Mouse (Mus musculus): ENCODE data around the gene Tmem208. TPM values are rescaled to one million over a fixed set of nuclear protein-coding genes. Genes with fewer than 3 reads are reported as not detected.

Gene Tmem208
- polyA plus RNA-seq, 1 experiment from 2014 or later: 99.0 TPM

DNA sequence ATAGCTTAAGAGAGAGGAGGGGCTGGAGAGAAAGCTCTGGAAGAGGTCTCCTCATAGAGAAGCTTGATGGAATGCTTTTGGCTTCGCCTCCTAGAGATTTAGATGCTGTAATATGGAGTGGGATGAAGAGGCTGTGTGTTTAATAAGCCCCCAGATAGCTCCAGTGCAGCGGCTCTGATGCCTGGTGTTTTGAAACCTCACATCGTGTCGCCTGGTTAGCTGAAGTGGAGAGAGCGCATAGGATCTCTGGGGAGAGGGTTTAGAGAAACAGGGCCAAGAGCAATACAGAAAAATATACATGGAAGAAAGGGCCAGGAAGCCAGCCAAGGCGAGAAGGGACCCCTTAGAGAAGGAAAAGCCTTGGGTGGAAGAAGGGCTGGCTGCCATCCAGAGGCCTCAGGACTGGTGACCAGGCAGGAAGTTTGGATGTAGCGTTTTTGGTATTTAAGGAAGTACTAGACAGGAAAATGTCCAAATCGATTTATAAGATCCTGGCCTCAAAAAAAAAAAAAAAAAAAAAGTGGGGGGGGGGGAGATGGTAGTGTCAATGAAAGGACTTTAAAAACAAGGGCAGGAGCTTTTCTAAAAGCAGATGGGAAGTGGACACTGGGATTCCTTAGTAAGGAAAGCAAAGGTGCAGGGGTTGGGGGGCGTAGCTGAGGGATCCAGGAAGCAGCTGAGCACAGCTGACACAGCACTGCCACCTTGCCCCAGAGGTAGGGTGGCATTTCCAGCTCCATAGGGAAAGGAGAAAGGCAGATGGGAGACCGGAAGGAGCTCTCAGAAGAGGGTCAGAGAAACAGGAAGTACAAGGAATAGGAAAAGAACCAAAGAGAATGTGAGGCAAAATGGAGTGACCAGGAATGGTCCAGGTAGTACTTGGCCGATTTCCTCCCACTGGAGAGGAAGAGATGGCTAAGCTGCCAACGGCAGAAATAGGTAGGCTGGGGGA is 35.9 kb downstream of the Tmem208 start:
- Histone ChIP-seq H3K9me3 (ENCODE audit: control insufficient read depth, low read length) (no peaks in the 10 kb centered on the region), H3K4me1 (ENCODE audit: control insufficient read depth, insufficient read depth, low read length) (peaks cover 2% of the 10 kb centered on the region; the same call in 1 of the 2 replicates), H3K4me3 (ENCODE audit: low read depth, low read length) (no peak overlapping the region), H3K27me3 (ENCODE audit: control insufficient read depth, insufficient read depth, low read length) (no peaks in the 10 kb centered on the region), H3K27ac (replicated peaks; ENCODE audit: low read depth, low read length) (no peak overlapping the region), H3K4me2 (ENCODE audit: low read depth, severe bottlenecking) (no peak overlapping the region), H3K9ac (ENCODE audit: low read length) (no peak overlapping the region), H3K36me3 (ENCODE audit: control insufficient read depth, insufficient read depth, low read length) (0 out of 2 replicates have a peak, but pooled peaks cover 3% of the 10 kb centered on the region)
- DNase-seq (ENCODE audit: low spot score) (no peak), ATAC-seq (ENCODE audit: insufficient number of reproducible peaks, low FRiP score, low TSS enrichment, low read depth) (no peak)
- WGBS: 88% methylated on average over 12 of the region's 12 CpGs

DNA sequence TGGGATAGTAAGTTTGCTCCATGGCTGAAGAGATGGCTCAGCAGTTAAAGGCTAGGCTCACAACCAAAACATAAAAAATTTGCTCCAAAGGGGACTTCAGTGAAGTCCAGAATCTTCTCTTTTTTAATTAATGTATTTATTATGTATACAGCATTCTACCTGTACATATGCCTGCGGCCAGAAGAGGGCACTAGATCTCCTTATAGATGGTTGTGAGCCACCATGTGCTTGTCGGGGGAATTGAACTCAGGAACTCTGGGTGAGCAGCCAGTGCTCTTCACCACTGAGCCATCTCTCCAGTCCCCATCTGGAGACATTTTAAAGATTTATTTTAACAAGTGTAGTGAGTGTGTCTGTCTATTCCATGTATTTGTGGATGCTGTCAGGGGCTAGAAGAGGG is 41.0 kb downstream of the Tmem208 start:
- H3K4me3 ChIP-seq (ENCODE audit: low read depth, low read length): no peak overlapping the region
- no peak overlapping the region for H3K4me2 ChIP-seq (ENCODE audit: low read depth, severe bottlenecking)
- DNase-seq (ENCODE audit: low spot score): no peak
- no peak overlapping the region for H3K27ac ChIP-seq (replicated peaks; ENCODE audit: low read depth, low read length)
- H3K9ac ChIP-seq (ENCODE audit: low read length): no peak overlapping the region
- no peaks in the 10 kb centered on the region for H3K4me1 ChIP-seq (ENCODE audit: control insufficient read depth, insufficient read depth, low read length)
- 0 out of 2 replicates have a peak, but pooled peaks cover 3% of the 10 kb centered on the region for H3K36me3 ChIP-seq (ENCODE audit: control insufficient read depth, insufficient read depth, low read length)
- WGBS: 58% methylated on average over 2 of the region's 2 CpGs
- H3K27me3 ChIP-seq (ENCODE audit: control insufficient read depth, insufficient read depth, low read length): no peaks in the 10 kb centered on the region
- no peaks in the 10 kb centered on the region for H3K9me3 ChIP-seq (ENCODE audit: control insufficient read depth, low read length)
- ATAC-seq (ENCODE audit: insufficient number of reproducible peaks, low FRiP score, low TSS enrichment, low read depth): no peak

DNA sequence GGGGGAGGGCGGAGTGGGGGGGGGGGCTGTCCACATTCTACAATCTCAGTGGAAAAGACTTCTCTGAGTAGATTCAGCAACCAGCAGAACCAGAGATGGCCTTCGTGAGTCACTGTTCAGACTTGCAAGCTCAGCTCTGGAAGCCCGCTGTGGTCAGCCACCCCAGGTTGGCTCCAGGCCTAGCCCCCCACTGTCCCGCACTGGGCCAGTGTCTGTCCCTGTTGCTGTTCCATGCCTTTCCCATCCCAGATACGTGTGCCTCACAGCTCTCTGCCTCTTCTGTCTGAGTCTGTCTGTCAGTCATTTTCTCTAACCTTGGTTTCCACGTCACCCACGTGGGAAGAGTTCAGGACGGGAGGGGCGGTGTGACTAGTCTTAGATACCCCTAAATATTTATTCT is 46.3 kb downstream of the Tmem208 start:
- no peak overlapping the region for H3K9ac ChIP-seq (ENCODE audit: low read length)

DNA sequence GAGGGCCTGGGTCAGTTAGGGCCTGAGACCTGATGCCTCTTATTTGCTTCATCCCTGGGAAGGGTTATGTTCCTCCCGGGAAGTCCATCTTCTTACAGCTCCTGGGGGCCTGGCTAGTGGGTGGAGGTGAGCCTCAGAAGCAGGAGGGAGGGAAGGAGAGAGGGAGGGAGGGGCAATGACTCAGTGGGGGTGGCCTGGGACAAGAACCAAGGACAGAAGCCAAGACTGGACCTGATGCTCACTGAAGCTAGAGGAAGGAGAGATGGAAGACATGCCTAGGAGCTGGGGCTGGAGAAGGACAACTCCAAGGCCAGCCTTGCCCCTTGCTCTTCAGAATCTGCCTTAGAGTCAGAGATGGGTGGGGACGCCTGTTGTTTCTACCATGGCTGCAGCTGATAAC is 46.9 kb downstream of the Tmem208 start, which contains the start of gene Plekhg4:
TSS of gene Plekhg4 (plus strand) at position 243 of the 400 bp plus-strand sequence.
- 56% methylated on average over 2 of the region's 2 CpGs for WGBS
- no peak for DNase-seq (ENCODE audit: low spot score)
- H3K4me3 ChIP-seq (ENCODE audit: low read depth, low read length): no peak within 1 kb of the TSS

More for the DNA sequence above, 46.3 kb downstream of the Tmem208 start:
- DNase-seq (ENCODE audit: low spot score): no peak
- no peak overlapping the region for H3K4me3 ChIP-seq (ENCODE audit: low read depth, low read length)
- WGBS: 80% methylated on average over 9 of the region's 9 CpGs
- H3K4me2 ChIP-seq (ENCODE audit: low read depth, severe bottlenecking): no peak overlapping the region
- H3K4me1 ChIP-seq (ENCODE audit: control insufficient read depth, insufficient read depth, low read length): 0 out of 2 replicates have a peak, but pooled peaks cover 4% of the 10 kb centered on the region
- H3K27ac ChIP-seq (replicated peaks; ENCODE audit: low read depth, low read length): no peak overlapping the region
- no peaks in the 10 kb centered on the region for H3K9me3 ChIP-seq (ENCODE audit: control insufficient read depth, low read length)
- ATAC-seq (ENCODE audit: insufficient number of reproducible peaks, low FRiP score, low TSS enrichment, low read depth): no peak
- H3K36me3 ChIP-seq (ENCODE audit: control insufficient read depth, insufficient read depth, low read length): no peaks in the 10 kb centered on the region
- no peaks in the 10 kb centered on the region for H3K27me3 ChIP-seq (ENCODE audit: control insufficient read depth, insufficient read depth, low read length)

DNA sequence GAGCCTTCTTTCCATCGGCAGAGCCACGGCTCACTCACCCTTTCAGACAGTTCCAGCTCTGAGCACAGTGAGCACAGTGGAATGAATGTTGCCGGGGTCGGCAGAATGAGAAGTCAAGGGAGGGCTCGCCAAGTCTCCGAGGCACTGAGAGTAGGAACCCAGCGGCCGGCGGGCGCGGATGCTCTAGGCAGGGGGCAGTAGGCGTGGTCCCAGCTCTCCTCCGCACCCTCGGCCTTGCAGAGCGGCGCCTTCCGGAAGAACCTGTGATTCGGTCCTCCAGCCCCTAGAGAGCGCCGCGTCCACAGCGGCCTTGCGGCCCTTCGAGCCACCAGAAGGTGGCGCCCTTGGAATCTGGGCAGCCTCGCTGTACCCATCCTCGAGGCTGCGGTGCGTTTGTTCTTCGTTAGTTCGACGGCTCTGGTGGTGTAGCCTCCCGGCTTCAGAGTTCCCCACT is 48.4 kb downstream of the Tmem208 start:
- H3K27ac ChIP-seq (replicated peaks; ENCODE audit: low read depth, low read length): no peak overlapping the region
- H3K9me3 ChIP-seq (ENCODE audit: control insufficient read depth, low read length): no peaks in the 10 kb centered on the region
- H3K36me3 ChIP-seq (ENCODE audit: control insufficient read depth, insufficient read depth, low read length): no peaks in the 10 kb centered on the region
- H3K4me1 ChIP-seq (ENCODE audit: control insufficient read depth, insufficient read depth, low read length): 0 out of 2 replicates have a peak, but pooled peaks cover 4% of the 10 kb centered on the region
- DNase-seq (ENCODE audit: low spot score): peak; percentile 71
- no peaks in the 10 kb centered on the region for H3K27me3 ChIP-seq (ENCODE audit: control insufficient read depth, insufficient read depth, low read length)
- peak overlapping the region; percentile 36 for H3K4me2 ChIP-seq (ENCODE audit: low read depth, severe bottlenecking)
- 0 out of 2 replicates have a peak, but pooled peaks have one; percentile 27 for ATAC-seq (ENCODE audit: insufficient number of reproducible peaks, low FRiP score, low TSS enrichment, low read depth)
- H3K4me3 ChIP-seq (ENCODE audit: low read depth, low read length): peak overlapping the region; percentile 2; the same call in 1 of the 2 replicates
- H3K9ac ChIP-seq (ENCODE audit: low read length): no peak overlapping the region
- 29% methylated on average over 33 of the region's 33 CpGs for WGBS

More for the DNA sequence above, 46.9 kb downstream of the Tmem208 start, which contains the start of gene Plekhg4:
- no peaks in the 10 kb centered on the region for H3K27me3 ChIP-seq (ENCODE audit: control insufficient read depth, insufficient read depth, low read length)
- H3K9me3 ChIP-seq (ENCODE audit: control insufficient read depth, low read length): no peaks in the 10 kb centered on the region
- H3K36me3 ChIP-seq (ENCODE audit: control insufficient read depth, insufficient read depth, low read length): no peaks in the 10 kb centered on the region
- no peak within 1 kb of the TSS for H3K27ac ChIP-seq (replicated peaks; ENCODE audit: low read depth, low read length)
- no peak for ATAC-seq (ENCODE audit: insufficient number of reproducible peaks, low FRiP score, low TSS enrichment, low read depth)
- H3K4me2 ChIP-seq (ENCODE audit: low read depth, severe bottlenecking): peak within 1 kb of the TSS; percentile 36; the same call in 1 of the 2 replicates
- H3K9ac ChIP-seq (ENCODE audit: low read length): no peak within 1 kb of the TSS
- 0 out of 2 replicates have a peak, but pooled peaks cover 4% of the 10 kb centered on the region for H3K4me1 ChIP-seq (ENCODE audit: control insufficient read depth, insufficient read depth, low read length)

DNA sequence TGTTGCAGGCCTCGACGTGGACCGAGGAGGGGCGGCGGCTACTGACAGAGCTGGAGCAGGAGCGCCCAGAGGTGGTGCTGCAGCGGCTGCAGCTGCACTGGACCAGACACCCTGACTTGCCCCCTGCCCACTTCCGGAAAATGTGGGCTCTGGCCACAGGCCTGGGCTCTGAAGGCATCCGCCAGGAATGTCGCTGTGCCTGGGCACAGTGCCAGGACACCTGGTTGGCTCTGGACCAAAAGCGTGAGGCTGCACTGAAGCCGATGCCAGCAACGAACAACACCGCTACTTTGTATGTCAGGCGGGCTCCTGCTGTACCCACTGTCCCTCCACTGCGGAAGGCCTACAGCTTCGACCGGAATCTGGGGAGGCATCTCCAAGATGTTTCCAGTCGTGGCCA is 52.5 kb downstream of the Tmem208 start:
- Histone ChIP-seq H3K4me2 (ENCODE audit: low read depth, severe bottlenecking) (no peak overlapping the region), H3K36me3 (ENCODE audit: control insufficient read depth, insufficient read depth, low read length) (no peaks in the 10 kb centered on the region), H3K4me1 (ENCODE audit: control insufficient read depth, insufficient read depth, low read length) (0 out of 2 replicates have a peak, but pooled peaks cover 4% of the 10 kb centered on the region), H3K9me3 (ENCODE audit: control insufficient read depth, low read length) (no peaks in the 10 kb centered on the region), H3K27ac (replicated peaks; ENCODE audit: low read depth, low read length) (no peak overlapping the region), H3K27me3 (ENCODE audit: control insufficient read depth, insufficient read depth, low read length) (no peaks in the 10 kb centered on the region), H3K4me3 (ENCODE audit: low read depth, low read length) (no peak overlapping the region), H3K9ac (ENCODE audit: low read length) (no peak overlapping the region)
- 77% methylated on average over 19 of the region's 19 CpGs for WGBS
- DNase-seq (ENCODE audit: low spot score) (no peak), ATAC-seq (ENCODE audit: insufficient number of reproducible peaks, low FRiP score, low TSS enrichment, low read depth) (no peak)

DNA sequence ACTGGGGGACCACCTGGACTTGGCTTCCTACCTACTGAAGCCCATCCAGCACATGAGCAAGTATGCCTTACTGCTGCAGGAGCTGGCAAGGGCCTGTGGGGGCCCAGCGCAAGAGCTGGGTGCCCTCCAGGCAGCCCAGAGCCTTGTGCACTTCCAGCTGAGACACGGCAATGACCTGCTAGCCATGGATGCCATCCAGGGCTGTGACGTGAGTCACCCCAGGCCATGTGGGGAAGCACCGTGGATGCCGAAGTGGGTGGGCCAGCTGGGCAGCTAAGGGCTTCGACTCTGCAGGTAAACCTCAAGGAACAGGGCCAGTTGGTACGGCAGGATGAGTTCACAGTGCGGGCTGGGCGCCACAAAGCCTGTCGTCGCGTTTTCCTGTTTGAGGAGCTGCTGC is 54.2 kb downstream of the Tmem208 start:
- no peak overlapping the region for H3K4me2 ChIP-seq (ENCODE audit: low read depth, severe bottlenecking)
- no peaks in the 10 kb centered on the region for H3K4me1 ChIP-seq (ENCODE audit: control insufficient read depth, insufficient read depth, low read length)
- H3K36me3 ChIP-seq (ENCODE audit: control insufficient read depth, insufficient read depth, low read length): no peaks in the 10 kb centered on the region
- no peak overlapping the region for H3K9ac ChIP-seq (ENCODE audit: low read length)
- no peak overlapping the region for H3K27ac ChIP-seq (replicated peaks; ENCODE audit: low read depth, low read length)
- DNase-seq (ENCODE audit: low spot score) (no peak), ATAC-seq (ENCODE audit: insufficient number of reproducible peaks, low FRiP score, low TSS enrichment, low read depth) (no peak)
- no peaks in the 10 kb centered on the region for H3K9me3 ChIP-seq (ENCODE audit: control insufficient read depth, low read length)
- no peaks in the 10 kb centered on the region for H3K27me3 ChIP-seq (ENCODE audit: control insufficient read depth, insufficient read depth, low read length)
- no peak overlapping the region for H3K4me3 ChIP-seq (ENCODE audit: low read depth, low read length)
- WGBS: 84% methylated on average over 12 of the region's 12 CpGs

DNA sequence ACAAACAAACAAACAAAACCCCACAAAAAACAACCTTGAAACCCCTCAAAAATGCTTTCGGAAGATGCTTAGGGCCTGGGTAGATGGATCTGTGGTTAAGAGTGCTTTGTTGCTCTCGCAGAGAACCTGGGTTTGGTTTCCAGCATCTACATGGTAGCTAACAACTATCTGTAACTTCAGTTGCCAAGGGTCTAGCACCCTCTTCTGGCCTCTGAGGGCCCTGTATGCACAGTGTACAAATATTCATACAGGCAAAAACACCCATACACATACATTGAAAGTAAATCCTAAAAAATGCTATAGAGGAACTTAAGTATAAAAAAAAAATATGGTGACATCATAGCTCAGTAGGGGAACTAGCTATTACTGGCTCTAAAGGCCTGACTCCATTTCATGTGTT is 57.9 kb downstream of the Tmem208 start:
- Histone ChIP-seq H3K27me3 (ENCODE audit: control insufficient read depth, insufficient read depth, low read length) (no peaks in the 10 kb centered on the region), H3K36me3 (ENCODE audit: control insufficient read depth, insufficient read depth, low read length) (no peaks in the 10 kb centered on the region), H3K4me3 (ENCODE audit: low read depth, low read length) (no peak overlapping the region), H3K4me1 (ENCODE audit: control insufficient read depth, insufficient read depth, low read length) (no peaks in the 10 kb centered on the region), H3K4me2 (ENCODE audit: low read depth, severe bottlenecking) (no peak overlapping the region), H3K9ac (ENCODE audit: low read length) (no peak overlapping the region), H3K9me3 (ENCODE audit: control insufficient read depth, low read length) (no peaks in the 10 kb centered on the region), H3K27ac (replicated peaks; ENCODE audit: low read depth, low read length) (no peak overlapping the region)
- DNase-seq (ENCODE audit: low spot score) (no peak), ATAC-seq (ENCODE audit: insufficient number of reproducible peaks, low FRiP score, low TSS enrichment, low read depth) (no peak)
- 98% methylated on average over 2 of the region's 2 CpGs for WGBS

All from limb, embryonic 11.5 days (tissue).